Mouse (Mus musculus) heart, postnatal 36 days (tissue): Measurements from ENCODE around the gene Vamp4. TPM values are rescaled to one million over a fixed set of nuclear protein-coding genes. Genes with fewer than 3 reads are reported as not detected.
"Not testable (repeated sequence)": the region's sequence is repeated elsewhere in the genome, so short reads cannot be mapped to it uniquely, and the experiment has no call there.

Experiments
- DNase-seq, 2 experiments: peaks; one replicate each; pipeline ENCODE4 v3.0.0; 2021 to 2022
- intact Hi-C: fragments of 180-260 bp; cut with DNase I; formaldehyde crosslinking; loops from one replicate; pipeline ENCODE4 v1.15.1; 2025
- total RNA-seq, 2 experiments: library from RNA; stranded (reverse); gene quantifications; 2 replicates each; pipeline ENCODE4 v1.2.3; 2021

The Vamp4 gene
- total RNA-seq, 2 experiments from 2014 or later = 22.8 to 23.7 TPM

DNA sequence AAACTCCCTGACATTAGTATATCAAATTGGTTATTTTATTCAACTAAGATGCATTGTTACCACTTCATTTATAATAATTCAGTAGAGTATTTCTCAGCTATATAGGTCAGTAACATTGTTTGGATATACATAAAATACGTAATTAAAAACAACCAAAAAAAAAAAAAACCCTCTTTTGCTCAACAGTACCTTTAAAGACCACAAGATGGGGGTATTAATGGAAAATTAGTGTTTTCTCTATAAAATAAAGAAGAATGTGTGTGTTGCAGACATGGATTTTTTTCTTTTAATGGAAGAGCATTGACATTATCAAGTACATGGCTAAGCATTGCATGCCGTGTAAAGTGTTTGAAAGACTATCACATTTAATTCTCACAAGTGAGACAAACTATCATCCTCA is 12.6 kb downstream of the Vamp4 start:
- intact Hi-C loops = no loop called here

GRCm38 (mm10) chr1:162586282-162586681 is 16.0 kb downstream of the Vamp4 start:
- intact Hi-C loops = no loop called here
- DNase-seq = no peak

More for the DNA sequence above, 12.6 kb downstream of the Vamp4 start:
- DNase-seq = no peak

GRCm38 (mm10) chr1:162588606-162589005 is 18.3 kb downstream of the Vamp4 start:
- intact Hi-C loops = no loop called here
- no peak for DNase-seq

DNA sequence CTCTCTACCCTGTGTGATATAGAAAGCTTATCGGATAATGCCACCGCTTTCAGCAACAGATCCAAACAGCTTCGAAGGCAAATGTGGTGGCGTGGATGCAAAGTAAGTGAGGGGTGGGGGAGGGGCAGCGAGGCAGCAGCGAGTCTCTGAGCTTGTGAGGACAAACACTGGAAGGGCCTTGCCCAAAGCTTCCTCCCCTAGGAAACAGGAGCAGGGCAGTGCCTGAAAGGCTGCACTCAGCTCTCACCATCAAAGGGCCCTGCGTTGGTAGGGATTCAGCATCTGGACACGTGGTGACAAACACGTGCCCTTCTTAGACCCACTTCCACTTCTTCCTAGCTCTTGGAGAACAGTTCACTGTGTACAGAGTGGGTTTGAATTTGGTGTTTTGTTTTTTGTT is 19.1 kb downstream of the Vamp4 start:
- peak in 1 of 2 experiments; percentile 8 for DNase-seq
- intact Hi-C loops = no loop called here

GRCm38 (mm10) chr1:162590415-162590997 is 20.2 kb downstream of the Vamp4 start:
- intact Hi-C loops = no loop called here
- no peak for DNase-seq

DNA sequence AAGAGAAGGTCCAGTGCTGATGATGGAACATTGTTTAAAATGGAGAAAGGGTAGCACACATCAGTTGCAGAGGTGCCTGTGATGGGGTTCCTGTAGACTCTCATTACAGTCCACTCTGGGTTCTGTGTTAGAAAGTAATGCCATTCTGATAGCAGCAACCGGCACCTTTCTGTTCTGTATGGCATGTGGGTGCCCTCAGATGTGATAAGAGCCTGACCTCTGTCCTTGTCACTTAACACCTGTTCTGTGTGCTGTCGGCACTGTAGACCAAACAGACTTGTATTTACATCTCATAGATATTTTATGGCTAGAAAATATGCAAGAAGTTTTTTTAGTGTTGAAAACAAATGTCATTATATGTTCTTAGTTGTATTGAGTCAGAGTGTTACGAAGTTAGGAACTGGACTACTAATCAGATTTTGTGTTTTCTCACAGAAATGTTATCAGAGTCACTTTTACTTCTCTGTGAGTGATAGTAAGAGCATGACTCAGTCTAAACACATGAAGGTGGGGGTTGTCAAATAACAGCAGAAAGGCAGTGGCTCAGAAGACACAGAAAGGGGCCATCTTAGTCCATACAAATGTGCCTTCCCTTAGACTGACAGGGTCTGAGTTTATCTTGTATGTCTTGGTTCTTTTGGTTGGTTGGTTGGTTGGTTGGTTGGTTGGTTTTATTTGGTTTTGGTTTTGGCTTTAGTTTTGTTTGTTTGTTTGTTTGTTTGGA is 27.2 kb downstream of the Vamp4 start:
- intact Hi-C loops = no loop called here
- DNase-seq = no peak

DNA sequence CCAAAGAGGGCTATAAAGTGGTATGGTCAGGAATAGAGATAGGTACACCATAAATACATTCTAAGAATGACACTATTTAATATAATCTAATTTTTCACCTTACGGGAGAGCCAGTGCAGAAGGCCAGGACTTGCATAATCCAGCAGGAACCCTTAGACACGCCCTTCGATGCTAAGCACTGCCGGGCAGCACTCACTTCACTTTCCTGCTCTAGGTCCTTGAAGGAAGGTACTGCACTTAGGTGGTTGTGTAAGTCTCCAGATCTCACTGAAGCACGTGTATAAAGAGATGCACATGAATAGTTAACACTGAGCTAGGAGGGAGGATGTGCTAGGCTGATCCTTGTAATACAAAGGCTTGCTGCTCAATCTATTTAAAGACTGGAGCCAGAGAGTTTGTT is 29.3 kb downstream of the Vamp4 start:
- DNase-seq = no peak
- intact Hi-C loops = no loop called here

DNA sequence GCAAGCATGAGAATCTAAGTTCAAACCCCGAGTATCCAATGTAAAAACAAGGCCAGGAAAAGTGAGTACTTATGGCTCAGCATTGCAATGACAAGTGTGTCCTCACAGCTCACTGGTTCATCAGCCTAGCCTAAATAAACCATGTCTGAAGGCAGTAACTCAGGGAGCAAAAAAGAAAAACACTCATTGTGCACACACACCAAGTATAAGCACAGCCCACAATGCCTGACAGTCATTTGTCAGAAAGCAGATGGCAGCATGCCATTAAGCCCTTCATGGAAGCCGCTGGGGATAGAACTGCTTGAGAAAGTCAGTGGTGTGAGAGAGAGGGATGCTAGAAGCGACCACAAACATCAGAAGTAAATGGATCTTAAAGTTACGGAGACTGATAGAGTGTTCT is 31.0 kb downstream of the Vamp4 start:
- DNase-seq = no peak
- intact Hi-C loops = no loop called here

- intact Hi-C loops = no loop called here
- DNase-seq = no peak
Measured at GRCm38 (mm10) chr1:162608127-162608526, 37.8 kb downstream of the Vamp4 start.

GRCm38 (mm10) chr1:162609633-162610250 is 39.4 kb downstream of the Vamp4 start:
- intact Hi-C loops = no loop called here
- DNase-seq = no peak

- intact Hi-C loops = no loop called here
- DNase-seq = no peak
Measured at GRCm38 (mm10) chr1:162611191-162611590, 40.9 kb downstream of the Vamp4 start.

GRCm38 (mm10) chr1:162615511-162615910 is 45.2 kb downstream of the Vamp4 start:
- no peak for DNase-seq
- intact Hi-C loops = loop anchor here (5.0 kb wide), 1 partner anchor 63 kb away; no protein-coding TSS in a partner anchor

GRCm38 (mm10) chr1:162620487-162620886 is 50.2 kb downstream of the Vamp4 start:
- intact Hi-C loops = no loop called here
- no peak for DNase-seq

DNA sequence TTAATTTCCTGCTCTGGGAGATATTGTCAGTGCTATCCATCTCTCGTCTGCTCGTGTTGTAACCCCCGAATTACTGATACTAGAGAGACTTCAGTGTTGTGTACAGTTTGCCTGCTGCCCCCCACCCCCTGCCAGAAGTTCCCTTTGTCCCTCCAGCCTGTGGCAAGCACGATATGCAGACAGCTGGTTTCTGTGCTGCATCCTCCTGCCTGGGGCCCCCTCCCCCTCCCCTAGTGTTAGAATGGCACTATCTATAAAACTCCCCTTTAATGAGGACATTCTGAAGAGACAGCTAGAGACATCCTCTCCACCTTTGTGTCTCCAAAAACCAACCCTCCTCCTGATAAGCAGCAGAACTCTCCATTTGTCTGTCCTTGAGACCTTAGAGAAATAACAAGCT is 53.6 kb downstream of the Vamp4 start:
- no peak for DNase-seq
- intact Hi-C loops = no loop called here

GRCm38 (mm10) chr1:162625229-162625628 is 54.9 kb downstream of the Vamp4 start:
- intact Hi-C loops = no loop called here
- DNase-seq = peak in 1 of 2 experiments; percentile 25

DNA sequence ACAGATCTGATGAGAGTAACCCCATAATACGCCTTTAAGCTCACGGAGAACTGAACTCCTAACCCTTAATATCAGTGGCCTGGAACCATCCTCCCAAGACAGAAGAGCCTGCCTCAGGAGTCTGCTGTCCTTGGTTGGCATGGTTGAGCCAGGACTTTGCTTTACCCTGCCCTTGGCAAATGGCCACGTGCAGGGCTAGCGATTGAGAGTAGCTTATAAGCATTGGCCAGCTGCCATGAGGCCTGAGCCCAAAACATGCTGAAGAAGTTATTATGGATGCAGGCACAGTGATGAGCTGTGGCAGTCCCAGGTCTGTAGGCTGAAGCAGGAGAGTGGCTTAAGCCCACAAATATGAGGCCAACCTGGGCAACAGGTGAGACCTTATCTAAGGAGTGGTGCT is 57.5 kb downstream of the Vamp4 start:
- intact Hi-C loops = not testable (repeated sequence)

DNA sequence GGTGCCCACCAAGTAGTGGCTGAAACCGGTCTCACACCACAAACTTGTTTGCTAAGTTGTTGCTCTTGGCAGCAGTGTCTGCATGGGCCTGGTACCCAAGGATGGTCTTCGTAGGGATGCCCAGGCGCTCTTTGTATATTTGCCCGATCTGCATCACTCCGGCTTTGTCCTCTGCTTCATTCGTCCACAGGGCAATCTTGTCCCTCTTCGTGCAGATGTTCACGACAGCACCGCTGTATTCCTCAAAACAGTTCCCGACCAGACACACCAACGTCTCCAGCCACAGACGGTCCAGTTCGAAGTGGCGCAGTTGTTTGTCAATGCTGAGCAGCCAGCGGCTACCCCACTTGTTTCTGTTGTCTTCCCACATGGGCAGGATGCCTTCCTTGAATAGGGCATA is 58.0 kb downstream of the Vamp4 start:
- DNase-seq, intact Hi-C loops: not testable (repeated sequence)

More for the DNA sequence above, 57.5 kb downstream of the Vamp4 start:
- not testable (repeated sequence) for DNase-seq

GRCm38 (mm10) chr1:162635291-162635931 is 65.1 kb downstream of the Vamp4 start:
- peak; percentile 33 to 42 for DNase-seq
- intact Hi-C loops = not testable (repeated sequence)

- intact Hi-C loops = no loop called here
- DNase-seq = no peak
Measured at GRCm38 (mm10) chr1:162636516-162636915, 66.2 kb downstream of the Vamp4 start.

- intact Hi-C loops = no loop called here
- no peak for DNase-seq
Measured at GRCm38 (mm10) chr1:162638535-162638934, 68.2 kb downstream of the Vamp4 start.

DNA sequence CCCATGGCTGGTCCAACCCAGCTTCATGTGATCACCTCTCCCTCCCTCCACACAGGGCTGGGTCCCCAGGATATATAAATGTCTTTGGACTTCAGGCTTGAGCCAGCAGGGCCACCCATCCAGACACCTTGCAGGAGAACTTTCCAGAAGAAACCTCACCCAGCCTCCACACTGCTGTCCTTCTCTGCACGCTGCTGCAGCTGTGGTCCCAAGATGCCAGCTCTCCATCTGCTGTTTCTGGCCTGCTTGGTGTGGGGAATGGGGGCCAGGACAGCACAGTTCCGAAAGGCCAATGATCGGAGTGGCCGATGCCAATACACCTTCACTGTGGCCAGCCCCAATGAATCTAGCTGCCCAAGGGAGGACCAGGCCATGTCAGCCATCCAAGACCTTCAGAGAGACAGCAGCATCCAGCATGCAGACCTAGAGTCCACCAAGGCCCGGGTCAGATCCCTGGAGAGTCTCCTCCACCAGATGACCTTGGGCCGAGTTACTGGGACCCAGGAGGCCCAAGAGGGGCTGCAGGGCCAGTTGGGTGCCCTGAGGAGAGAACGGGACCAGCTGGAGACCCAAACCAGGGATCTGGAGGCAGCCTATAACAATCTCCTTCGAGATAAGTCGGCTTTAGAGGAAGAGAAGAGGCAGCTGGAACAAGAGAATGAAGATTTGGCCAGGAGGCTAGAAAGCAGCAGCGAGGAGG is 68.9 kb downstream of the Vamp4 start, which contains the start of gene Myoc:
TSS of gene Myoc (plus strand) at position 105 of the 700 bp plus-strand sequence.
- intact Hi-C loops = no loop called here
- peak; percentile 16 to 34 for DNase-seq
